Mouse (Mus musculus): Measurements from ENCODE around the gene Pde4c.

DNA sequence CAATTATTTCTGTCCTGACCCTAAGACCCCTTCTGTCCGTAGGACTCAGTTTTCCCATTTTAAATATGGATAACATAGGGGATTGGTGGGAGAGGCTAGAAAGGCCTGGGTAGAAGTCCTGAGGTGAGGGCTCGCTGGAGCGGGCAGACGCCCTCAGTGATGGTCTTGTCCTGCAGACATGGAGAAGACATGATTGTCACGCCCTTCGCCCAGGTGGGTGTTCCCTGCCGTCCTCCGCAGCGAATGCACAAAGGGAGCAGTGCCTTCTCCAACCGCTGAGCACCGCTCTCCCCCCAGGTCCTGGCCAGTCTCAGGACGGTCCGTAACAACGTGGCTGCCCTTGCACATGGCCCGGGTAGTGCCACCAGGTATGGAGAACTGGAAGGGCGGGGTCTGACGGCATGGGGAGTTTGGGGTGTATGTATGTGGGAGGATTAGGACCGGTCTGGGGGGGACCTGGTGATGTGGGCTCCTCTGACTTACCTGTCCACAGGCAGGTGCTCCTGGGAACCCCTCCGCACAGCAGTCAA, 22.2 kb downstream of the Pde4c start:
- TF ChIP-seq CTCF (IDR thresholded peaks at IDR 0.05; ENCODE audit: control insufficient read depth, insufficient read depth, insufficient replicate concordance, low read depth, low read length) (no peak), POLR2A (IDR thresholded peaks at IDR 0.05; ENCODE audit: control insufficient read depth, low read depth, low read length) (no peak)
